Mouse (Mus musculus): ENCODE data around the gene Mtcp1. TPM values are rescaled to one million over a fixed set of nuclear protein-coding genes. Genes with fewer than 3 reads are reported as not detected.

The Mtcp1 gene
- polyA plus RNA-seq, 1 experiment from 2014 or later = 10.3 TPM

DNA sequence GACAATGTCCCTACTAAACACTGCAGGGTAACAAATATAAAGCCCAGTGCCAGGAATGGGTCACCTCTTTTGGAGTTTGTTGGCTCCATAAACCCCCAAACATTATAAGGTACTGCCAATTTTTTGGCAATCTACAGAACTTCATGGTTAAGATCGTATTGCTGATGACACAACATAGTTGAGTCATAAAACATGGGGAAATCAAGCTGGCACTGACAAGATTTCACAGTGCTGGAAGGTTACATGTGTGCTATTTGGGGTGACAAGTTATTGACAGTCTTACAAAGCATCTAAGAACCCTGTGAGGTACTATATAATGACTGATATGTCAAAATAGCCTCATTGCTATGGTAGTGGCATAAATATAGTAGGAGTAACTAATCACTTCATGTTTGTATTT is 35.2 kb downstream of the Mtcp1 start:
- no peak for ATAC-seq (replicated peaks; ENCODE audit: low FRiP score)
- H3K9me3 ChIP-seq (ENCODE audit: control insufficient read depth, low read length) = no peaks in the 10 kb centered on the region
- WGBS = 93% methylated on average over 1 of the region's 1 CpGs

DNA sequence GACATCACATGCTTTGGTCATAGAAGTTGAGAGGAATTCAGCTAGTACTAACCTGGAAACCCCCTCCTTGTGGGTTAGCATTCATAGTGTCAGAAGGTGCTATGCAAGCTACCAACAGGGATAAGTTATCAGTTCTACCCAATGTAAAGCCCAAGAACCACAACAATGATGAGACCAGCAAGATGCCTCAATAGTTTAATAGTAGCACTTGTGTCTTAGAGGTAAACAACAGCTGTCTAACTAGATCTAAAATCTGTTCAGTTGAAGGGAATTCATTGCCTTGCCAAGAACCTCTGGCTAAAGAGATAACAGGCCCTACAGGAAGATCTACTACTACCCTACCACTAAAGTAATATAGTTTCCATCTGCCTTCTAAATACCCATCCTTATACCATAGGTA is 39.6 kb downstream of the Mtcp1 start:
- H3K27me3 ChIP-seq (ENCODE audit: control insufficient read depth, insufficient read depth, low read length) = no peaks in the 10 kb centered on the region
- no peaks in the 10 kb centered on the region for H3K36me3 ChIP-seq (ENCODE audit: control insufficient read depth, insufficient read depth, low read length)
- H3K9ac ChIP-seq (ENCODE audit: low read length) = no peak overlapping the region
- DNase-seq (ENCODE audit: low spot score) (no peak), ATAC-seq (replicated peaks; ENCODE audit: low FRiP score) (no peak)
- no peaks in the 10 kb centered on the region for H3K4me1 ChIP-seq (replicated peaks; ENCODE audit: control insufficient read depth, insufficient read depth, low read length)
- H3K4me2 ChIP-seq (ENCODE audit: low read depth, low read length, severe bottlenecking) = no peak overlapping the region
- H3K27ac ChIP-seq (ENCODE audit: low read depth, low read length) = no peak overlapping the region
- no peaks in the 10 kb centered on the region for H3K9me3 ChIP-seq (ENCODE audit: control insufficient read depth, low read length)
- no peak overlapping the region for H3K4me3 ChIP-seq (ENCODE audit: low read depth, low read length)

More for the DNA sequence above, 35.2 kb downstream of the Mtcp1 start:
- H3K4me2 ChIP-seq (ENCODE audit: low read depth, low read length, severe bottlenecking) = no peak overlapping the region
- H3K27ac ChIP-seq (ENCODE audit: low read depth, low read length) = no peak overlapping the region
- no peak for DNase-seq (ENCODE audit: low spot score)
- H3K4me1 ChIP-seq (replicated peaks; ENCODE audit: control insufficient read depth, insufficient read depth, low read length) = no peaks in the 10 kb centered on the region
- no peaks in the 10 kb centered on the region for H3K36me3 ChIP-seq (ENCODE audit: control insufficient read depth, insufficient read depth, low read length)
- no peak overlapping the region for H3K9ac ChIP-seq (ENCODE audit: low read length)
- no peak overlapping the region for H3K4me3 ChIP-seq (ENCODE audit: low read depth, low read length)
- no peaks in the 10 kb centered on the region for H3K27me3 ChIP-seq (ENCODE audit: control insufficient read depth, insufficient read depth, low read length)

DNA sequence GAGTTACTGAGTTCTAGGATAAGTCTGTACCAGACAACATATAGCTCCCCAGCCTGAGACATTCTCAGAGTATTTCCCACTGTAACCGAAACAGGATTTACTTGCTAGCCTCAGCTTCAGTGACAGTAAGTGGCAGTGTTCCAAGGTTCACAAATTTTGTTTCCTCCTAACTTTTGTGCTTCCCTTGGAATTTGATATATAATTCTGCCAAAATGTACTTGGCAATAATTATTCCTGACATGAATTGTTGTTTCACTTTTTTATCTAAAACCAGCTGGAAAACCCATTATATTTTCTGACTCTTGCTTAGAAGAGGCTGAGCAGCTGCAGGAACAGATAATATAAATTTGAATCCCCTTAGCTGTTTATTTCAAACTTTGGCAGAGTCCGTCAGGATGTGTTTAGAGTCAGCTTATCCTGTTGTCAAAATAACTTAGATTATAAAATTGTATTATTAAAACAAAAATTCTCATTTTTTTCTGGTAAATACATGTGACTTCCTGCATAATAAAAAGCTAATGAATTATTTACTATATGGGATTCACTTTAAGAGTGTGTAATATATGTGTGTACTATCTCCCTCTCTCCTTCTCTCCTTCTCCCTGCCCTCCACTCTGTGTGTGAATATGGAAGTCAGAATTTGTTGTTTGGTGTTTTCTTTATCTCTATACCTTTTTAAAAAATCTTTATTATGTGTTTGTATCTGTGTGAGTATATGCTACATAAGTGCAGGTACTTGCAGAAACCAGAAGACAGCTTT is 43.5 kb downstream of the Mtcp1 start:
- no peak for ATAC-seq (replicated peaks; ENCODE audit: low FRiP score)

DNA sequence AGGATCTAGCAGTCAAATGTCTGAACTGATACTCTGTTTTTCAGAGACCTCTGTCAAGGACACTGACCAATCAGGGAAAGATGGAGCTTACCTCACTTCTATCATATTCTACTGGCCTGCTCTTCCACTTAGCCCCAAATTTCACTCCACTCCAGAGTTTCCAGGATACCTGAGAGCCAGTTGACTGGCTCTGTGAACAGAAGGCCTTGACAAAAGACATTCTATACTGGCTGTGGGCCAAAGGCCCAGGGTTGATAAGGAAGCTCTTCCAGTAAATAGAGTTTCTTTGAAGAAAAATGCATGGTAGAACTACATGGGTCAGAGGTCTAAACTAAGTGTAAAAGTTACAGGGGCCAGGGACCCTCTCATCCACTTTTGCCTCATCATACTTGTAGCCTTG is 46.2 kb downstream of the Mtcp1 start:
- Histone ChIP-seq H3K36me3 (ENCODE audit: control insufficient read depth, insufficient read depth, low read length) (no peaks in the 10 kb centered on the region), H3K9ac (ENCODE audit: low read length) (no peak overlapping the region), H3K4me3 (ENCODE audit: low read depth, low read length) (no peak overlapping the region), H3K4me2 (ENCODE audit: low read depth, low read length, severe bottlenecking) (no peak overlapping the region), H3K27ac (ENCODE audit: low read depth, low read length) (no peak overlapping the region), H3K27me3 (ENCODE audit: control insufficient read depth, insufficient read depth, low read length) (no peaks in the 10 kb centered on the region), H3K4me1 (replicated peaks; ENCODE audit: control insufficient read depth, insufficient read depth, low read length) (no peaks in the 10 kb centered on the region), H3K9me3 (ENCODE audit: control insufficient read depth, low read length) (no peaks in the 10 kb centered on the region)
- no peak for DNase-seq (ENCODE audit: low spot score)
- no peak for ATAC-seq (replicated peaks; ENCODE audit: low FRiP score)

More for the DNA sequence above, 43.5 kb downstream of the Mtcp1 start:
- Histone ChIP-seq H3K36me3 (ENCODE audit: control insufficient read depth, insufficient read depth, low read length) (no peaks in the 10 kb centered on the region), H3K27me3 (ENCODE audit: control insufficient read depth, insufficient read depth, low read length) (no peaks in the 10 kb centered on the region), H3K4me1 (replicated peaks; ENCODE audit: control insufficient read depth, insufficient read depth, low read length) (no peaks in the 10 kb centered on the region), H3K9me3 (ENCODE audit: control insufficient read depth, low read length) (no peaks in the 10 kb centered on the region), H3K27ac (ENCODE audit: low read depth, low read length) (no peak overlapping the region), H3K4me3 (ENCODE audit: low read depth, low read length) (no peak overlapping the region), H3K4me2 (ENCODE audit: low read depth, low read length, severe bottlenecking) (no peak overlapping the region), H3K9ac (ENCODE audit: low read length) (no peak overlapping the region)
- DNase-seq (ENCODE audit: low spot score) = no peak
- WGBS = 85% methylated on average over 2 of the region's 2 CpGs

Other genes with a start within 250 kb of the Mtcp1 start
- gene Fundc2, start 34.2 kb downstream of the Mtcp1 start, polyA plus RNA-seq (2014; fragmentation: Nextera tagmentation; extraction: Ambion mirVana) = 34.0 and 38.1 TPM in 2 replicates
- gene F8, start 34.0 kb downstream of the Mtcp1 start, polyA plus RNA-seq (2014; fragmentation: Nextera tagmentation; extraction: Ambion mirVana) = 0.41 and 1.6 TPM in 2 replicates
- 18.6 and 21.5 TPM in 2 replicates for gene Cmc4, start within 50 bp of the Mtcp1 start, polyA plus RNA-seq (2014; fragmentation: Nextera tagmentation; extraction: Ambion mirVana)
- 60.6 and 66.0 TPM in 2 replicates for gene Brcc3, start within 50 bp of the Mtcp1 start, polyA plus RNA-seq (2014; fragmentation: Nextera tagmentation; extraction: Ambion mirVana)
- gene Vbp1, start 97.7 kb upstream of the Mtcp1 start, polyA plus RNA-seq (2014; fragmentation: Nextera tagmentation; extraction: Ambion mirVana) = 226 and 257 TPM in 2 replicates
- gene Rab39b, start 161.6 kb upstream of the Mtcp1 start, polyA plus RNA-seq (2014; fragmentation: Nextera tagmentation; extraction: Ambion mirVana) = 13.3 and 14.0 TPM in 2 replicates